Mouse (Mus musculus): ENCODE measurements at regions not wholly inside any gene's neighbourhood (a gene's known extent, or its start where the extent isn't known, plus 50 kb on each side); places are given as distances from the start of the nearest gene placed in this dataset.

DNA sequence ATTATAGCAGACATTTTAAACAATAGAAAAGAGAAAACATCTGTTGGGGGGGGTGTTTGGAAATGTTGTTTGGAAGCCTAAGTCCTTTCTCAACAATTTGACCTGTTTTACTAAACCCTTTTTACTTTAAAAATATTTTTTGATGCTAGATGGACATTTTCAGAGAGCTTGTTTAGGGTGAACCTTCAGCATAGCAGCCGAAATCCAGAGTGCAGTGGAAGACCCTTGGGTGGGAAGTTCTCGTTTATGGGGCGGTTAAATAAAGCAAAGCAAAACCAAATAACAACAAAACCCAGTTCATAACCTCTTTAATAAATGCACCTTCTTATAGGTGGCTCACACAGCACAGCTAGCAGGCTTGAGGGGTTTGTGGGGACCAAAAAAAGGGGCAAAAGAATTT lies 62.4 kb upstream of the Ppara start:
- Histone ChIP-seq H3K36me3 (ENCODE audit: control insufficient read depth, insufficient read depth) (no peaks in the 10 kb centered on the region; the same call in 1 of the 2 replicates), H3K9ac (ENCODE audit: low read depth, low read length) (peak overlapping the region; percentile 22; the same call in 1 of the 2 replicates), H3K27me3 (replicated peaks; ENCODE audit: control insufficient read depth, insufficient read depth, low read length) (peaks cover 35% of the 10 kb centered on the region), H3K4me2 (replicated peaks; ENCODE audit: low read depth) (peak overlapping the region; percentile 91), H3K9me3 (ENCODE audit: control insufficient read depth) (no peaks in the 10 kb centered on the region), H3K4me1 (replicated peaks; ENCODE audit: control insufficient read depth, insufficient read depth, low read length) (no peaks in the 10 kb centered on the region), H3K4me3 (ENCODE audit: low read depth, low read length) (peak overlapping the region; percentile 76), H3K27ac (ENCODE audit: low read depth, low read length) (no peak overlapping the region)
- no peak for ATAC-seq
- TF ChIP-seq CTCF (IDR thresholded peaks at IDR 0.05; ENCODE audit: low read depth), result no peak
- WGBS, result 63% methylated on average over 3 of the region's 3 CpGs

DNA sequence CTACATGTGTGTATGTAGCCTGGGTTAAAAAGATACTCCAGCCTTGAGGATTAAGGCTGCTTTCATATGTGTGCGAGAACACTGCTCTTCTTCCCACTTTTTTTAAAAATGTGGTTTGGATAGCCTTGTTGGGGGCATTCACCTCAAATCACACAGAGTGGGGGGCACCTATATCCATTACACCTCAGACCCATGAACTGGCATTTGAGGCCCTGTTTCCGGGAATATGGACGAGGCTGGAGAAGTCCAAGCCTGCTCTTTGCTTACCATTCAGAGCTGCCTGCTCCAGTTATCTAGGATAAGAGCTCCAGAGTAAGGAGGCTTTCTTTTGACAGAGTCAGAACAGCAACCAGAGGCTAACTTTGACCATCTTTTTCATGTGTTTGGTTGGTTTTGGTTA lies 61.9 kb upstream of the Ppara start:
- WGBS, result 56% methylated on average over 3 of the region's 3 CpGs

DNA sequence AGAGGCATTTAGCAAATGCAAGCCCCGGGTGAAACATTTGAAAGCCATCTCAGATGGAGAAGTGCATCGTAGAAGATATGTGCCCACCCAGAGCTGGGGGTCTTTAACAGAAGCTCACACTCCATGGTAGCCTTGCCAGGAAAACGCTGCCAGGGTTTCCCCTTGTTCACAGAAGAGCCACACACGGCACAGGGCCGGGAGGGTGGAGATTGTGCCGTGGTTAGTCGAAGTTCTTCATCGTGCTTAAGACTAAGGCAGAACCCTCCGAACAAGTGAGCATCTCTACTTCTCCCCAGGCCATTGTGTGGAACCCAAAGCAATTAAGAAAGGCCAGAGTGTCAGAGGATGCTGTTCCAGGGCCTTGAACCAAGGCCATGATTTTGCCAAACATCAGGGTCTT lies 61.3 kb upstream of the Ppara start:
- 67% methylated on average over 9 of the region's 9 CpGs for WGBS
- H3K36me3 ChIP-seq (ENCODE audit: control insufficient read depth, insufficient read depth), result no peaks in the 10 kb centered on the region; the same call in 1 of the 2 replicates
- H3K9ac ChIP-seq (ENCODE audit: low read depth, low read length), result peak overlapping the region; percentile 1; the same call in 1 of the 2 replicates
- no peaks in the 10 kb centered on the region for H3K9me3 ChIP-seq (ENCODE audit: control insufficient read depth)
- no peak for ATAC-seq
- no peaks in the 10 kb centered on the region for H3K4me1 ChIP-seq (replicated peaks; ENCODE audit: control insufficient read depth, insufficient read depth, low read length)
- peak overlapping the region; percentile 91 for H3K4me2 ChIP-seq (replicated peaks; ENCODE audit: low read depth)
- H3K27me3 ChIP-seq (replicated peaks; ENCODE audit: control insufficient read depth, insufficient read depth, low read length), result peaks cover 35% of the 10 kb centered on the region
- peak overlapping the region; percentile 28 for H3K4me3 ChIP-seq (ENCODE audit: low read depth, low read length)
- TF ChIP-seq CTCF (IDR thresholded peaks at IDR 0.05; ENCODE audit: low read depth), result no peak
- H3K27ac ChIP-seq (ENCODE audit: low read depth, low read length), result no peak overlapping the region

More for the DNA sequence above, 61.9 kb upstream of the Ppara start:
- ATAC-seq, result no peak
- no peak overlapping the region; the same call in 1 of the 2 replicates for H3K9ac ChIP-seq (ENCODE audit: low read depth, low read length)
- peak overlapping the region; percentile 91 for H3K4me2 ChIP-seq (replicated peaks; ENCODE audit: low read depth)
- H3K27ac ChIP-seq (ENCODE audit: low read depth, low read length), result no peak overlapping the region
- no peak for TF ChIP-seq CTCF (IDR thresholded peaks at IDR 0.05; ENCODE audit: low read depth)
- peaks cover 35% of the 10 kb centered on the region for H3K27me3 ChIP-seq (replicated peaks; ENCODE audit: control insufficient read depth, insufficient read depth, low read length)
- no peaks in the 10 kb centered on the region; the same call in 1 of the 2 replicates for H3K36me3 ChIP-seq (ENCODE audit: control insufficient read depth, insufficient read depth)
- no peaks in the 10 kb centered on the region for H3K4me1 ChIP-seq (replicated peaks; ENCODE audit: control insufficient read depth, insufficient read depth, low read length)
- no peaks in the 10 kb centered on the region for H3K9me3 ChIP-seq (ENCODE audit: control insufficient read depth)
- peak overlapping the region; percentile 76 for H3K4me3 ChIP-seq (ENCODE audit: low read depth, low read length)

DNA sequence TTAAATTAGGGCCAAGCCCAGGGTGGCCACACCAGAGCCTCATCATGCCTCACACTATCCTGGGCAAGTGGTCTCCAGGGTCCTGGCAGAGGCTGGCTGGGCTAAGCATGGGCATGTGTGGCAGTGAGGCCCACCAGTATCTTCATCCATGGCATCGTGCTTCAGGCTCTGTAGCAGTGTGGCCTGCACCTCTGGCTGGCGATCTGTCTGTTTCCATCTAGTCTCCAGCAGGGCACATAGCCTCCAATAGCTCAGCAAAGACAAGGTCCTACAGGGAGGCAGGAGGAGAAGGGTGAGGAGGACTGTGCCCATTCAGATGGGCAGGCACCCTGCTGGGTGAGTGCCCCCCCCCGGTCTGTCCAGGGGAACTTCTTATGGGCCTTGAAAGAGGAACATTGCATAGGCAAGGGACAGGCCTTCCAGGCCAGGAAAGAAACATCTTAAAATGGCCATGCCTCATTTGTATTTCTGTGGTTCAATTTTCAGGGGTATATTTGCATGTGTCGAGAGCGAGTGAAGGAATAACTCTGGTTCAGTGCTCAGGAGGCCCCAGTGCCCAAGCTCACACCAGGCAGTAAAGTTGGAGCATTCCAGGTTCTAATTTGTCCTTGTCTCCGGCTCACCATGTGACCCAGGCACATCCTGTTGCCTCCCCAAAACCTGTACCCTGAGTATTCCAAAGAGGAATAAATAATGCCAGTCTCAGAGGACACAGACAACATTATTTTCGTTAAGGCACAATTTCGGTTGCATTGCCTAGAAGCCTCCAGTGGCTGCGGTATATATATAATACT lies 60.4 kb upstream of the Ppara start:
- Histone ChIP-seq H3K9ac (ENCODE audit: low read depth, low read length) (peak overlapping the region; percentile 3; the same call in 1 of the 2 replicates), H3K4me3 (ENCODE audit: low read depth, low read length) (peak overlapping the region; percentile 28), H3K4me2 (replicated peaks; ENCODE audit: low read depth) (peak overlapping the region; percentile 91), H3K27me3 (replicated peaks; ENCODE audit: control insufficient read depth, insufficient read depth, low read length) (peaks cover 35% of the 10 kb centered on the region), H3K36me3 (ENCODE audit: control insufficient read depth, insufficient read depth) (no peaks in the 10 kb centered on the region; the same call in 1 of the 2 replicates), H3K9me3 (ENCODE audit: control insufficient read depth) (no peaks in the 10 kb centered on the region), H3K27ac (ENCODE audit: low read depth, low read length) (no peak overlapping the region), H3K4me1 (replicated peaks; ENCODE audit: control insufficient read depth, insufficient read depth, low read length) (no peaks in the 10 kb centered on the region)
- WGBS, result 86% methylated on average over 9 of the region's 9 CpGs
- no peak for TF ChIP-seq CTCF (IDR thresholded peaks at IDR 0.05; ENCODE audit: low read depth)
- no peak for ATAC-seq

DNA sequence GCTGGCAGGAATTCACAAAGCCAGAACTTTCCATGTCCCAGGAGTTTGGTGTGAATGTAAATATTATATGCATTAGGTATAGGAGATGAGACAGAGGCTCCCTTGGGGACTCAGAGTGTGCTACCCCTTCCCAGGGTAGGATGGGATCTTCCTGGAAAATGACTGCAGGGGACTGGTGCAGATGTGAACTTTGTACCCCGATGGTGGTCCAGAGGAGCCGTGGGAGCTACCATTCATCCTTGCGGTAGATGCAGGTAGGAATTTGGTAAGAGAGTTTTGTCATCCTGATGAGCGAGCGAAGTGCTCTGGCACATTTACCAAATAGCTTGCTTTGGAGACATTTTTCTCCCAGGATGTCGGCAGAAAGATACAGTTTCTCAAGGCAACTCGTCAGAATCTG lies 59.7 kb upstream of the Ppara start:
- TF ChIP-seq CTCF (IDR thresholded peaks at IDR 0.05; ENCODE audit: low read depth), result no peak
- Histone ChIP-seq H3K4me2 (replicated peaks; ENCODE audit: low read depth) (no peak overlapping the region), H3K27me3 (replicated peaks; ENCODE audit: control insufficient read depth, insufficient read depth, low read length) (peaks cover 28% of the 10 kb centered on the region), H3K9me3 (ENCODE audit: control insufficient read depth) (no peaks in the 10 kb centered on the region), H3K27ac (ENCODE audit: low read depth, low read length) (no peak overlapping the region), H3K9ac (ENCODE audit: low read depth, low read length) (no peak overlapping the region), H3K36me3 (ENCODE audit: control insufficient read depth, insufficient read depth) (no peaks in the 10 kb centered on the region; the same call in 1 of the 2 replicates), H3K4me1 (replicated peaks; ENCODE audit: control insufficient read depth, insufficient read depth, low read length) (no peaks in the 10 kb centered on the region), H3K4me3 (ENCODE audit: low read depth, low read length) (no peak overlapping the region)
- no peak for ATAC-seq
- WGBS, result 80% methylated on average over 7 of the region's 7 CpGs

DNA sequence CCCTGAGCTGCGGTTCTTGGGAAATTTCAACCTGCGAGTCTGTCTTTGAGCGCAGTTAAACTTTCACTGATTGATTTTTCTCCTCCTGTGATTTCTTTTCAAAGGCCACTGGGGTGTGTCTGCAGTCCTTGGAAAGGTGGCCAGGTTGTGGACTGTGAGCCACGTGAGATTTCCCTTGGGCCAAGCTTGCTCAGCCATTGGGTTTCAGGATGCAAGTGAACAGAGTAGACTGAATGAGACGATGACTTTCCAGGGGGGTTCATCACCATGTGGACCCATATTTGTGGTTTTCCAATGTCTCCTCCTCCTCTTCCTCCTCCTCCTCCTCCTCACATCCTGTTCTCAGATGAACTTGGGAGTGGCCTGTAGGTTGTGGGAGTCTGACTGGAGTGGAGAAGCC lies 59.0 kb upstream of the Ppara start:
- Histone ChIP-seq H3K4me3 (ENCODE audit: low read depth, low read length) (no peak overlapping the region), H3K27ac (ENCODE audit: low read depth, low read length) (no peak overlapping the region), H3K4me1 (replicated peaks; ENCODE audit: control insufficient read depth, insufficient read depth, low read length) (no peaks in the 10 kb centered on the region), H3K9ac (ENCODE audit: low read depth, low read length) (no peak overlapping the region), H3K4me2 (replicated peaks; ENCODE audit: low read depth) (no peak overlapping the region), H3K36me3 (ENCODE audit: control insufficient read depth, insufficient read depth) (no peaks in the 10 kb centered on the region; the same call in 1 of the 2 replicates), H3K27me3 (replicated peaks; ENCODE audit: control insufficient read depth, insufficient read depth, low read length) (peaks cover 24% of the 10 kb centered on the region), H3K9me3 (ENCODE audit: control insufficient read depth) (no peaks in the 10 kb centered on the region)
- TF ChIP-seq CTCF (IDR thresholded peaks at IDR 0.05; ENCODE audit: low read depth), result no peak
- no peak for ATAC-seq
- 38% methylated on average over 5 of the region's 5 CpGs for WGBS
